Mouse (Mus musculus) brain, embryonic 14.5 days (tissue): ENCODE data around the gene Nkx6-1.

Experiments
- CTCF ChIP-seq: fragments of 200-500 bp; IDR thresholded peaks from 2 replicates; pipeline ENCODE4 v1.5.1; 2012; ENCODE audit warnings: inconsistent platforms, mild to moderate bottlenecking, moderate library complexity, borderline replicate concordance; ENCODE audit not compliant: insufficient read depth, insufficient read length; ENCODE audit errors: extremely low read depth
- POLR2A ChIP-seq: fragments of 200-500 bp; IDR thresholded peaks from 2 replicates; pipeline ENCODE4 v1.6.1; 2012; ENCODE audit warnings: mild to moderate bottlenecking, inconsistent platforms, borderline replicate concordance; ENCODE audit not compliant: poor library complexity, insufficient read depth, insufficient read length, severe bottlenecking; ENCODE audit errors: extremely low read depth

GRCm38 (mm10) chr5:101700607-101701006 lies 35.8 kb upstream of the Nkx6-1 start:
- TF ChIP-seq POLR2A (no peak), CTCF (no peak)
